Mouse (Mus musculus): ENCODE results near the gene Abca4.

- no peak for TF ChIP-seq USF1 (IDR thresholded peaks at IDR 0.05; ENCODE audit: low read depth)
- no peak for TF ChIP-seq POLR2A (IDR thresholded peaks at IDR 0.05; ENCODE audit: insufficient read length, low read depth)
- TF ChIP-seq REST (IDR thresholded peaks at IDR 0.05; ENCODE audit: insufficient read depth, insufficient read length), result no peak
- no peak for TF ChIP-seq MYOG (IDR thresholded peaks at IDR 0.05; ENCODE audit: control insufficient read depth in 1 of 3, insufficient read depth in 1 of 3, insufficient read length in 2 of 3, low read depth in 2 of 3)
- TF ChIP-seq MAX (IDR thresholded peaks at IDR 0.05; ENCODE audit: low read depth), result no peak
- TF ChIP-seq TCF3 (IDR thresholded peaks at IDR 0.05; ENCODE audit: insufficient read length, low read depth), result no peak
- TF ChIP-seq SRF (IDR thresholded peaks at IDR 0.05; ENCODE audit: control insufficient read depth, insufficient read length, low read depth), result no peak
- no peak for TF ChIP-seq TCF12 (IDR thresholded peaks at IDR 0.05; ENCODE audit: insufficient read depth, poor library complexity, severe bottlenecking)
- no peak for TF ChIP-seq MYOD1 (IDR thresholded peaks at IDR 0.05; ENCODE audit: control insufficient read depth in 1 of 3, insufficient read length in 2 of 3, low read depth in 2 of 3)
- no peak for TF ChIP-seq CEBPB (IDR thresholded peaks at IDR 0.05; ENCODE audit: insufficient read depth, poor library complexity, severe bottlenecking)
These were observed 155.8 kb downstream of the Abca4 start for GRCm38 (mm10) chr3:122200017-122200416.

Measured in myocyte (in vitro differentiated cells).